Mouse (Mus musculus) lung, embryonic 14.5 days (tissue): ENCODE measurements around the gene Zfp667. TPM values are rescaled to one million over a fixed set of nuclear protein-coding genes. Genes with fewer than 3 reads are reported as not detected.

ENCODE experiments used
- ATAC-seq: fragments of 200-750 bp; cut with Nextera tagmentation; 2 replicates; pipeline ENCODE4 v1.8.0; 2017; ENCODE audit warnings: mild to moderate bottlenecking, moderate TSS enrichment, moderate library complexity; ENCODE audit not compliant: insufficient read depth
- DNase-seq: peaks from one replicate; pipeline ENCODE4 v3.0.0-alpha.2; 2015
- H3K27ac ChIP-seq: fragments of 300-500 bp; sonication (generic); 2 replicates; pipeline ENCODE4 v1.5.1; 2014; ENCODE audit warnings: low read depth, mild to moderate bottlenecking, moderate library complexity
- H3K27me3 ChIP-seq: fragments of 300-500 bp; sonication (generic); 2 replicates; pipeline ENCODE4 v1.6.1; 2014; ENCODE audit warnings: low read length, control low read depth; ENCODE audit not compliant: insufficient read depth
- H3K36me3 ChIP-seq: fragments of 300-500 bp; sonication (generic); 2 replicates; pipeline ENCODE4 v1.6.1; 2014; ENCODE audit warnings: control low read depth; ENCODE audit not compliant: insufficient read depth
- H3K4me1 ChIP-seq: fragments of 300-500 bp; sonication (generic); 2 replicates; pipeline ENCODE4 v1.6.1; 2014; ENCODE audit warnings: antibody characterized with exemption, control low read depth; ENCODE audit not compliant: insufficient read depth
- H3K4me2 ChIP-seq: fragments of 300-500 bp; sonication (generic); 2 replicates; pipeline ENCODE4 v1.6.1; 2014; ENCODE audit warnings: mild to moderate bottlenecking
- H3K4me3 ChIP-seq: fragments of 300-500 bp; sonication (generic); 2 replicates; pipeline ENCODE4 v1.5.1; 2014; ENCODE audit warnings: low read depth, low read length
- H3K9ac ChIP-seq: fragments of 300-500 bp; sonication (generic); 2 replicates; pipeline ENCODE4 v1.6.1; 2014
- H3K9me3 ChIP-seq: fragments of 300-500 bp; sonication (generic); 2 replicates; pipeline ENCODE4 v1.6.1; 2016; ENCODE audit warnings: low read depth, low read length, control low read depth
- CTCF ChIP-seq: IDR thresholded peaks from 2 replicates; pipeline ENCODE4 v1.5.1; 2016; ENCODE audit warnings: antibody characterized with exemption, low read depth
- WGBS: fragments of 180-500 bp; shearing (Covaris S2); extraction: QIAGEN DNeasy Blood & Tissue Kit; methylation state at CpG from one replicate; pipeline ENCODE4 v1.1.7; 2014; 5-methylcytosine and 5-hydroxymethylcytosine counted together
- polyA plus RNA-seq: library from polyadenylated mRNA; unstranded; fragments of >200 nt; fragmentation: Nextera tagmentation; extraction: Ambion mirVana; gene quantifications from 2 replicates; pipeline ENCODE4 v1.2.1, GENCODE M21; 2014

Zfp667 gene
- polyA plus RNA-seq, 1 experiment from 2014 or later: 5.8 TPM

DNA sequence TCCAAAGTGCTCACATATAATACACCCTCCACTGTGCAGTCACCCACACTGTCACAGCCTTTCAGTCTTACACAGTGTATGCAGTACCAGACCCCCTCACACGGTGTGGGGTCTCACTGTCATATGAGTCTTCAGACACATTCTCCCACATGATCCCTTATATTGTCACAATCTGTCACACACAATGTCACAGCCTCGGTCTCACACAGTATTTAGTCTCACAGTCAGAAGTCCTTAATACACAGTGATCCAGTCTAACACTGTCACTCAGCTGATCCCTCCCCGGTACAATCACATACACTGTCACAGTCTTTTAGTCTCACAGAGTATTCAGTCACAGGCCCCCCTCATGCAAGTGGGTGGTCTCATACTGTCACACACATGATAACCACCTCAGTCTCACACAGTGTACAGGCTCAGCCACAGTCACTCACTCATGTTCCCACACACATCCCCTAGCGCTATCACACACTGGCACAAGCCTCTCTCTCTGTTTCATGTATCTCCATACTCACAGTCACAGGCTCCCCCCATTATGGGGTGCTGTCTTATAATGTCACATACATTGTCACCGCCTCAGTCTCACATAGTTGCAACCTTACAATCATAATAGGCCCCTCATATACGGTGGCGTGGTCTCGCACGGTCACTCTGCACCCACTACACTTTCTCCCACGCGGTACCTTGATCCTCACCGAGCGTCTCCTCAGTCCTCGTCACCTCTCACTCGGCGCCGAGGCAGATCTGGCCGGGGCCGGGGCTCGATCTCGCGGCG lies 44.3 kb downstream of the Zfp667 start:
- Histone ChIP-seq H3K36me3 (peaks cover 3% of the 10 kb centered on the region; the same call in 1 of the 2 replicates), H3K27me3 (no peaks in the 10 kb centered on the region), H3K9me3 (no peaks in the 10 kb centered on the region), H3K27ac (peak overlapping the region; percentile 83), H3K4me2 (peak overlapping the region; percentile 74), H3K4me3 (peak overlapping the region; percentile 45), H3K9ac (peak overlapping the region; percentile 71), H3K4me1 (0 out of 2 replicates have a peak, but pooled peaks cover 4% of the 10 kb centered on the region)
- peak; percentile 83 for ATAC-seq
- WGBS: 11% methylated on average over 23 of the region's 23 CpGs
- peak; percentile 33 for DNase-seq
- no peak for TF ChIP-seq CTCF

DNA sequence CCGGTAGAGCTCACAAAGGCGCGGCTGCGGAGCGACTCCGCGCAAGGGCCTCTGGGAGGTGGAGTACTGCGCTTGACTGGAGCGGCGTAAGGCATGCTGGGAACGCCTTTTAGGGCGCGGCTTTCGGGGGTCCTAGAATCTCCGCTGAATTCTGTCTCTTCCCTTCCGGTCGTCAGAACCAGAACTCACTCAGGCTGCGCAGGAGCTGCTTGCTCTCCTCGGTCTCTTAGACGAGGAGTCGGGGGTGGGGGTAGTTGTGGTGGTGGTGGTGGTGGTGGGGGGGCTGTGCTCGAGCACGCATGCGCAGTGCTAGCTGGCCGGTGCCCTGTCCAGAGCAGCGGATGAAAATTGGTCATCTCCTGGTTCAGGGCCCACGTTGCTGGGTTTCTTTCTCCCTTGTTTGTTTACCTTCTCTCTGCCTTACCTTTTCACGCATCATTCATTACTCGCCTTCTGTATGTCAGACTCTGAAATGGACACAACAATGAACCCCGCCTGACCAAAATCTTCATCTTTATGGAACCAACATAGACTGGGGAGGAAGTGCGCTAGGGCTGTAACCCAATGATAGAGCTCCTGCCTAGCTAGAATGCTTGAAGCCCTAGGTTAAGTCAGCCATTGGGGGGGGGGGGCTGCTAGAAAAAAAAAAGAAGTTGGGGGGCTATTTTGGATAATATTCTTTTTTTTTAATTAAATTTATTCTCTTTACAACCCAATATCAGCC lies 45.0 kb downstream of the Zfp667 start, which contains the start of gene Zfp583:
Zfp583 (minus strand) TSS at position 53 of the 724 bp plus-strand sequence.
- DNase-seq (peak; percentile 94), ATAC-seq (peak; percentile 95)
- Histone ChIP-seq H3K4me3 (peak within 1 kb of the TSS; percentile 45), H3K27me3 (no peaks in the 10 kb centered on the region), H3K9me3 (no peaks in the 10 kb centered on the region), H3K4me2 (peak within 1 kb of the TSS; percentile 74), H3K36me3 (peaks cover 3% of the 10 kb centered on the region; the same call in 1 of the 2 replicates), H3K4me1 (0 out of 2 replicates have a peak, but pooled peaks cover 4% of the 10 kb centered on the region), H3K27ac (peak within 1 kb of the TSS; percentile 83), H3K9ac (peak within 1 kb of the TSS; percentile 71)
- WGBS: 5% methylated on average over 31 of the region's 31 CpGs
- no peak for TF ChIP-seq CTCF

DNA sequence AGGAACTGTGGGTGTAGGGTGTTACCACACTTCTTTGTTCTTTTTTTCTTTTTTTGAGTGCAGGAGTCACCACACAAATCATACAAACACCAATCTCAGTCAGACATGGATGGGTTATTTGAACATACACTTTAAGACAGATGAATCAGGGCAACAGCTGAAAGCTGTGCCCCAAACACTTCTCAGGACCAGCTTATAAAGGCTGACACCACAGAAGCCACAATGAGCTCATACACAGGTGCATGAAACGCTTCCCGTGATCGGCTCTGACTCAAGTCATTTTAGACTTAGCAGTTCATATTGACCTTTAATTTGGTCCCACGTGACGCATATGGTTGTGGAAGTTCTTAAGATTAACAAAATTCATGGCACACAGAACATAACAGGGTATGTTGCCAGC lies 53.5 kb downstream of the Zfp667 start:
- Histone ChIP-seq H3K27me3 (no peaks in the 10 kb centered on the region), H3K27ac (no peak overlapping the region), H3K9me3 (no peaks in the 10 kb centered on the region), H3K36me3 (no peaks in the 10 kb centered on the region), H3K4me2 (no peak overlapping the region), H3K9ac (no peak overlapping the region), H3K4me3 (no peak overlapping the region), H3K4me1 (no peaks in the 10 kb centered on the region)
- ATAC-seq (no peak), DNase-seq (no peak)
- no peak for TF ChIP-seq CTCF
- 75% methylated on average over 5 of the region's 5 CpGs for WGBS

DNA sequence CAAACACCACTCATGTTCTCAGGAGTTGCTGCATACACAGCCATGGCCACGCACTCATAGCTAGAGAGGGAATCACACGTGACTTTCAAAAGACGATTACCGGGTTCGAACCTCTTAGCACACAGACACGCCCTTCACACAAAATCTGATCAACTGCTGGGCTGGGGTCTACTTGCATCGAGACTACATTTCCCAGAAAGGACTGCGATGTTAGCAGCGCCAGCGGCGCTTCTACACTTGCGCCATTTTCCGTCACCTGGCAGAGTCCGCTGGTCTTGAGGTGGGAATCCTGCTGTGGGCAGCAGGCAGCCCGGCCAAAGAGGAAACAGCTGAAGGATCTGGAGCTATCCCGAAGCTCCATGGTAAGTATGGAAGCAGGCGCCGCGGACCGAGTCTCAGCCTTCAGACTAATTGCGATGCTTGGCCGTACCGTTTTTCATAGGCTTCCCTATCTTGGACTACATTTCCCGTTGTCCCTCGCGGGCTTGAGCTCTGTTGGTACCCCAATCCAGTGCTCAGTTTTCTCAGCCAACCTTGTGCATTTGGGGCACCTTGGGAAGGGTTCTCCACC lies 57.2 kb downstream of the Zfp667 start, which contains the start of gene Gm3854:
Gm3854 (plus strand) TSS at position 259 of the 571 bp plus-strand sequence.
- WGBS: under 1% methylated on average over 26 of the region's 26 CpGs
- peak; percentile 94 for ATAC-seq

DNA sequence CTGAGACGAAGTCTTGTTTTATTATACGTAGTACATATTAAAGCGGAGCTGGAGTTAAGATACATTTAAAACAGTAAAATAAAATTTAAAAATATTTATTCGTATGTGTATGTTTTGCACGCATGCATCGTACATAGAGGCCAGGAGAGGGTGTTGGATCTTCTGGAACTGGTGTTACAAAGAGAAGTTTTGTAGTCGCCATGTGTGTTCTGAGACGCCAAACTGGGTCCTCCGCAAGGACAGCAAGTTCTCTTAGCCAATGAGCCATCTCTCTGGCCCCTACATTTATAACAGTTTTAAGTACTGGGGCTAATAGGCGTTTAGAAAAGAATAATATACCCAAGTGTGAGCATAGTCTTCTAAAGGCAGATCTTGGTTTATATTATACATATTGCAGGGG lies 57.7 kb downstream of the Zfp667 start:
- peak overlapping the region; percentile 50 for H3K4me2 ChIP-seq
- DNase-seq (no peak), ATAC-seq (peak; percentile 16; the same call in 1 of the 2 replicates)
- H3K27me3 ChIP-seq: no peaks in the 10 kb centered on the region
- peak overlapping the region; percentile 53; the same call in 1 of the 2 replicates for H3K9ac ChIP-seq
- TF ChIP-seq CTCF: no peak
- WGBS: 32% methylated on average over 10 of the region's 10 CpGs
- H3K27ac ChIP-seq: no peak overlapping the region
- no peaks in the 10 kb centered on the region for H3K36me3 ChIP-seq
- no peaks in the 10 kb centered on the region for H3K4me1 ChIP-seq
- no peaks in the 10 kb centered on the region for H3K9me3 ChIP-seq
- peak overlapping the region; percentile 58 for H3K4me3 ChIP-seq

More for the DNA sequence above, 57.2 kb downstream of the Zfp667 start, which contains the start of gene Gm3854:
- Histone ChIP-seq H3K9ac (peak within 1 kb of the TSS; percentile 53), H3K27me3 (no peaks in the 10 kb centered on the region), H3K36me3 (no peaks in the 10 kb centered on the region), H3K4me1 (no peaks in the 10 kb centered on the region), H3K4me3 (peak within 1 kb of the TSS; percentile 58), H3K9me3 (no peaks in the 10 kb centered on the region), H3K4me2 (peak within 1 kb of the TSS; percentile 50), H3K27ac (no peak within 1 kb of the TSS)
- no peak for TF ChIP-seq CTCF
- peak; percentile 87 for DNase-seq

Other genes starting within 250 kb of the Zfp667 start
- not detected in 2 replicates for gene Nlrp4c, start 241.4 kb upstream of the Zfp667 start, polyA plus RNA-seq
- gene Zfp787, start 130.6 kb upstream of the Zfp667 start, polyA plus RNA-seq: 12.7 and 14.9 TPM in 2 replicates
- gene Zfp444, start 114.4 kb upstream of the Zfp667 start, polyA plus RNA-seq: 57.3 TPM in 2 replicates
- not detected in 2 replicates for gene Galp, start 89.5 kb upstream of the Zfp667 start, polyA plus RNA-seq
- not detected in 2 replicates for gene Zscan5b, start 64.3 kb upstream of the Zfp667 start, polyA plus RNA-seq
- not detected in 2 replicates for gene Epp13, start 33.9 kb upstream of the Zfp667 start, polyA plus RNA-seq
- 5.3 and 6.6 TPM in 2 replicates for gene Zfp583, start 44.7 kb downstream of the Zfp667 start, polyA plus RNA-seq
- gene Gm3854, start 57.2 kb downstream of the Zfp667 start, polyA plus RNA-seq: 1.2 and 1.6 TPM in 2 replicates
- 2.1 and 2.7 TPM in 2 replicates for gene Zfp78, start 76.7 kb downstream of the Zfp667 start, polyA plus RNA-seq
- gene Zfp28, start 96.7 kb downstream of the Zfp667 start, polyA plus RNA-seq: 9.6 and 11.9 TPM in 2 replicates
- gene Smim17, start 112.1 kb downstream of the Zfp667 start, polyA plus RNA-seq: 0.22 and 0.61 TPM in 2 replicates
- not detected in 2 replicates for gene Gm20715, start 123.7 kb downstream of the Zfp667 start, polyA plus RNA-seq
- not detected in 2 replicates for gene Olfr1344, start 152.1 kb downstream of the Zfp667 start, polyA plus RNA-seq
- gene Olfr1336, start 169.6 kb downstream of the Zfp667 start, polyA plus RNA-seq: not detected in 2 replicates
- not detected in 2 replicates for gene Olfr1346, start 180.5 kb downstream of the Zfp667 start, polyA plus RNA-seq
- not detected in 2 replicates for gene Olfr5, start 200.4 kb downstream of the Zfp667 start, polyA plus RNA-seq
- gene Olfr1347, start 213.2 kb downstream of the Zfp667 start, polyA plus RNA-seq: not detected in 2 replicates
- not detected in 2 replicates for gene Olfr1348, start 222.2 kb downstream of the Zfp667 start, polyA plus RNA-seq
- not detected in 2 replicates for gene Olfr1349, start 236.4 kb downstream of the Zfp667 start, polyA plus RNA-seq